Mouse (Mus musculus) adrenal gland, postnatal 14 days (tissue): ENCODE results near the gene Mutyh. TPM values are rescaled to one million over a fixed set of nuclear protein-coding genes. Genes with fewer than 3 reads are reported as not detected.

ENCODE experiments used
- DNase-seq: peaks from one replicate; pipeline ENCODE4 v3.0.0; 2021; ENCODE audit warnings: mixed read lengths
- long read RNA-seq, 2 experiments: library from polyadenylated mRNA; stranded (forward); transcript quantifications; one replicate each; pipeline ENCODE4 v2.0.0; 2021
- total RNA-seq: library from RNA; stranded (reverse); gene quantifications from 2 replicates; pipeline ENCODE4 v1.2.3, GENCODE M21; 2021

The Mutyh gene
- total RNA-seq = 2.5 and 6.4 TPM in 2 replicates
- long read RNA-seq, experiment 1, partial matches to known transcripts = 1 of 5 reads
- long read RNA-seq, experiment 1, other reads (novel, unspliced or antisense) = 3 of 5 reads
- long read RNA-seq, experiment 2, partial matches to known transcripts = 0 of 2 reads
- long read RNA-seq, experiment 2, other reads (novel, unspliced or antisense) = 1 of 2 reads

GRCm38 (mm10) chr4:116807197-116808129 lies at the start of gene Mutyh, which contains the start of gene Toe1:
Gene Mutyh (plus strand): TSS chr4:116807723.
Gene Toe1 (minus strand): TSS chr4:116807640.
- peak; percentile 98 for DNase-seq

GRCm38 (mm10) chr4:116761914-116762313 lies 45.6 kb upstream of the Mutyh start:
- DNase-seq = no peak

GRCm38 (mm10) chr4:116764001-116764400 lies 43.5 kb upstream of the Mutyh start:
- DNase-seq = no peak

- DNase-seq = no peak
These were observed 39.0 kb upstream of the Mutyh start for GRCm38 (mm10) chr4:116768510-116768909.

- DNase-seq = no peak
These were observed 38.5 kb upstream of the Mutyh start for GRCm38 (mm10) chr4:116769060-116769459.

- no peak for DNase-seq
These were observed 31.1 kb upstream of the Mutyh start for GRCm38 (mm10) chr4:116776391-116776790.

- DNase-seq = no peak
These were observed 30.4 kb upstream of the Mutyh start for GRCm38 (mm10) chr4:116777079-116777478.

GRCm38 (mm10) chr4:116780541-116780940 lies 27.0 kb upstream of the Mutyh start:
- no peak for DNase-seq

- DNase-seq = no peak
These were observed 26.2 kb upstream of the Mutyh start for GRCm38 (mm10) chr4:116781366-116781765.

GRCm38 (mm10) chr4:116782171-116782570 lies 25.4 kb upstream of the Mutyh start:
- DNase-seq = no peak

GRCm38 (mm10) chr4:116786587-116786986 lies 20.9 kb upstream of the Mutyh start:
- DNase-seq = no peak

- peak; percentile 37 for DNase-seq
These were observed 19.4 kb upstream of the Mutyh start for GRCm38 (mm10) chr4:116787985-116788760.

GRCm38 (mm10) chr4:116788956-116789355 lies 18.6 kb upstream of the Mutyh start:
- peak; percentile 87 for DNase-seq

GRCm38 (mm10) chr4:116792453-116792852 lies 15.1 kb upstream of the Mutyh start:
- DNase-seq = no peak

GRCm38 (mm10) chr4:116794273-116794672 lies 13.2 kb upstream of the Mutyh start:
- no peak for DNase-seq

GRCm38 (mm10) chr4:116796442-116797110 lies 10.9 kb upstream of the Mutyh start:
- peak; percentile 53 for DNase-seq

GRCm38 (mm10) chr4:116799901-116800300 lies 7.6 kb upstream of the Mutyh start:
- DNase-seq = peak; percentile 44

- DNase-seq = no peak
These were observed 3.5 kb downstream of the Mutyh start for GRCm38 (mm10) chr4:116811012-116811411.

GRCm38 (mm10) chr4:116815276-116815675 lies 7.8 kb downstream of the Mutyh start:
- DNase-seq = peak; percentile 24

- no peak for DNase-seq
These were observed 10.0 kb downstream of the Mutyh start for GRCm38 (mm10) chr4:116817486-116817885.

- DNase-seq = no peak
These were observed 12.7 kb downstream of the Mutyh start for GRCm38 (mm10) chr4:116819968-116820901.
